Mouse (Mus musculus) kidney, postnatal 0 days (tissue): ENCODE data around the gene Dst. TPM values are rescaled to one million over a fixed set of nuclear protein-coding genes. Genes with fewer than 3 reads are reported as not detected.

Source experiments
- ATAC-seq: fragments of 200-750 bp; cut with Nextera tagmentation; replicated peaks from 2 replicates; pipeline ENCODE4 v1.8.0; 2017; ENCODE audit warnings: low read depth, moderate number of reproducible peaks, moderate TSS enrichment, moderate library complexity; ENCODE audit not compliant: low FRiP score
- DNase-seq: peaks from one replicate; pipeline ENCODE4 v3.0.0-alpha.2; 2016; ENCODE audit warnings: low spot score
- H3K27ac ChIP-seq: fragments of 300-500 bp; sonication (generic); 2 replicates; pipeline ENCODE4 v1.5.1; 2014; ENCODE audit warnings: mild to moderate bottlenecking
- H3K27me3 ChIP-seq: fragments of 300-500 bp; sonication (generic); 2 replicates; pipeline ENCODE4 v1.6.1; 2014; ENCODE audit warnings: low read length, mixed read lengths; ENCODE audit not compliant: insufficient read depth
- H3K36me3 ChIP-seq: fragments of 300-500 bp; sonication (generic); 2 replicates; pipeline ENCODE4 v1.6.1; 2014; ENCODE audit warnings: low read length, mixed read lengths; ENCODE audit not compliant: insufficient read depth
- H3K4me1 ChIP-seq: fragments of 300-500 bp; sonication (generic); replicated peaks from 2 replicates; pipeline ENCODE4 v1.6.1; 2014; ENCODE audit warnings: antibody characterized with exemption, low read length, mixed read lengths; ENCODE audit not compliant: insufficient read depth
- H3K4me2 ChIP-seq: fragments of 300-500 bp; sonication (generic); 2 replicates; pipeline ENCODE4 v1.6.1; 2014; ENCODE audit warnings: mild to moderate bottlenecking, low read length, moderate library complexity, mixed read lengths
- H3K4me3 ChIP-seq: fragments of 300-500 bp; sonication (generic); replicated peaks from 2 replicates; pipeline ENCODE4 v1.5.1; 2014; ENCODE audit warnings: low read depth, low read length
- H3K9ac ChIP-seq: fragments of 300-500 bp; sonication (generic); 2 replicates; pipeline ENCODE4 v1.6.1; 2014; ENCODE audit warnings: low read depth, low read length
- H3K9me3 ChIP-seq: fragments of 300-500 bp; sonication (generic); replicated peaks from 2 replicates; pipeline ENCODE4 v1.6.1; 2016; ENCODE audit warnings: low read length, inconsistent platforms, mixed read lengths
- CTCF ChIP-seq: IDR thresholded peaks from 2 replicates; pipeline ENCODE4 v1.5.1; 2016; ENCODE audit warnings: antibody characterized with exemption, low read depth, mild to moderate bottlenecking, moderate library complexity
- WGBS: fragments of 180-500 bp; shearing (Covaris S2); extraction: QIAGEN DNeasy Blood & Tissue Kit; methylation state at CpG from one replicate; pipeline ENCODE4 v1.1.7; 2014; 5-methylcytosine and 5-hydroxymethylcytosine counted together
- polyA plus RNA-seq: library from polyadenylated mRNA; unstranded; fragments of >200 nt; fragmentation: Nextera tagmentation; extraction: Ambion mirVana; gene quantifications from 2 replicates; pipeline ENCODE4 v1.2.1, GENCODE M21; 2015

Dst gene
- polyA plus RNA-seq, 1 experiment from 2014 or later = 22.4 TPM

GRCm38 (mm10) chr1:34251137-34251536 is 343.1 kb downstream of the Dst start:
- no peaks in the 10 kb centered on the region for H3K9me3 ChIP-seq
- TF ChIP-seq CTCF = no peak
- no peak overlapping the region for H3K4me2 ChIP-seq
- ATAC-seq (no peak), DNase-seq (no peak)
- no peaks in the 10 kb centered on the region for H3K27me3 ChIP-seq
- no peak overlapping the region for H3K9ac ChIP-seq
- H3K36me3 ChIP-seq = peaks cover 61% of the 10 kb centered on the region
- WGBS = 69% methylated on average over 13 of the region's 13 CpGs
- H3K4me1 ChIP-seq = no peaks in the 10 kb centered on the region
- no peak overlapping the region for H3K4me3 ChIP-seq
- no peak overlapping the region for H3K27ac ChIP-seq

- H3K9me3 ChIP-seq = no peaks in the 10 kb centered on the region
- H3K27me3 ChIP-seq = no peaks in the 10 kb centered on the region
- no peak for TF ChIP-seq CTCF
- 91% methylated on average over 8 of the region's 8 CpGs for WGBS
- DNase-seq = no peak
- no peak for ATAC-seq
- H3K27ac ChIP-seq = no peak overlapping the region
- no peak overlapping the region for H3K4me2 ChIP-seq
- H3K9ac ChIP-seq = no peak overlapping the region
- peaks cover 55% of the 10 kb centered on the region for H3K36me3 ChIP-seq
- no peaks in the 10 kb centered on the region for H3K4me1 ChIP-seq
- H3K4me3 ChIP-seq = no peak overlapping the region
Measured at GRCm38 (mm10) chr1:34252267-34252666, 344.2 kb downstream of the Dst start.

- ATAC-seq (no peak), DNase-seq (no peak)
- WGBS = 73% methylated on average over 7 of the region's 7 CpGs
- Histone ChIP-seq H3K36me3 (peaks cover 54% of the 10 kb centered on the region), H3K4me3 (no peak overlapping the region), H3K9ac (no peak overlapping the region), H3K9me3 (no peaks in the 10 kb centered on the region), H3K27ac (no peak overlapping the region), H3K27me3 (no peaks in the 10 kb centered on the region), H3K4me1 (no peaks in the 10 kb centered on the region), H3K4me2 (no peak overlapping the region)
- TF ChIP-seq CTCF = no peak
Measured at GRCm38 (mm10) chr1:34253876-34254275, 345.9 kb downstream of the Dst start.

- DNase-seq (no peak), ATAC-seq (no peak)
- Histone ChIP-seq H3K27ac (no peak overlapping the region), H3K4me1 (no peaks in the 10 kb centered on the region), H3K36me3 (peaks cover 46% of the 10 kb centered on the region), H3K9ac (no peak overlapping the region), H3K4me2 (no peak overlapping the region), H3K9me3 (no peaks in the 10 kb centered on the region), H3K27me3 (no peaks in the 10 kb centered on the region), H3K4me3 (no peak overlapping the region)
- 87% methylated on average over 8 of the region's 8 CpGs for WGBS
- no peak for TF ChIP-seq CTCF
Measured at GRCm38 (mm10) chr1:34259898-34260297, 351.9 kb downstream of the Dst start.

GRCm38 (mm10) chr1:34261011-34261410 is 353.0 kb downstream of the Dst start:
- Histone ChIP-seq H3K9me3 (no peaks in the 10 kb centered on the region), H3K27me3 (no peaks in the 10 kb centered on the region), H3K9ac (no peak overlapping the region), H3K4me2 (no peak overlapping the region), H3K4me3 (no peak overlapping the region), H3K27ac (no peak overlapping the region), H3K36me3 (peaks cover 45% of the 10 kb centered on the region), H3K4me1 (no peaks in the 10 kb centered on the region)
- no peak for TF ChIP-seq CTCF
- no peak; the same call in 1 of the 2 replicates for ATAC-seq
- peak; percentile 12 for DNase-seq
- 73% methylated on average over 12 of the region's 12 CpGs for WGBS

GRCm38 (mm10) chr1:34268520-34268919 is 360.5 kb downstream of the Dst start:
- Histone ChIP-seq H3K27me3 (no peaks in the 10 kb centered on the region), H3K4me1 (no peaks in the 10 kb centered on the region), H3K27ac (no peak overlapping the region), H3K9me3 (no peaks in the 10 kb centered on the region), H3K36me3 (peaks cover 60% of the 10 kb centered on the region), H3K4me3 (no peak overlapping the region), H3K9ac (no peak overlapping the region), H3K4me2 (no peak overlapping the region)
- ATAC-seq (no peak; the same call in 1 of the 2 replicates), DNase-seq (peak; percentile 73)
- 60% methylated on average over 13 of the region's 13 CpGs for WGBS
- TF ChIP-seq CTCF = no peak

GRCm38 (mm10) chr1:34269578-34269977 is 361.6 kb downstream of the Dst start:
- no peak overlapping the region for H3K4me2 ChIP-seq
- no peak for ATAC-seq
- no peak for TF ChIP-seq CTCF
- WGBS = 87% methylated on average over 11 of the region's 11 CpGs
- no peak overlapping the region for H3K9ac ChIP-seq
- H3K4me1 ChIP-seq = no peaks in the 10 kb centered on the region
- no peak overlapping the region for H3K4me3 ChIP-seq
- H3K27ac ChIP-seq = no peak overlapping the region
- DNase-seq = no peak
- peaks cover 56% of the 10 kb centered on the region for H3K36me3 ChIP-seq
- H3K9me3 ChIP-seq = no peaks in the 10 kb centered on the region
- no peaks in the 10 kb centered on the region for H3K27me3 ChIP-seq
